Mouse (Mus musculus) MEL (cell line): ENCODE results near the gene Phykpl. TPM values are rescaled to one million over a fixed set of nuclear protein-coding genes. Genes with fewer than 3 reads are reported as not detected.

Source experiments
- DNase-seq: peaks from one replicate; pipeline ENCODE4 v3.0.0; 2011; ENCODE audit warnings: low read depth, low spot score
- H3K27ac ChIP-seq: 2 replicates; pipeline ENCODE4 v1.5.1; 2012; ENCODE audit warnings: low read depth, mild to moderate bottlenecking, control low read depth, low read length, moderate library complexity; ENCODE audit not compliant: control insufficient read depth
- H3K27me3 ChIP-seq, 2 experiments: fragments of 150-350 bp in 1 of 2; sonication (generic) in 1 of 2; 2 replicates each; pipeline ENCODE4 v1.6.1; 2012; ENCODE audit warnings: low read length in 2 of 2, mild to moderate bottlenecking in 2 of 2, improper control_type of control experiment in 1 of 2, moderate library complexity in 1 of 2; ENCODE audit not compliant: insufficient read depth in 2 of 2, control insufficient read depth in 1 of 2
- H3K36me3 ChIP-seq, 2 experiments: 2 replicates each; pipeline ENCODE4 v1.6.1; 2012 to 2014; ENCODE audit warnings: low read length in 2 of 2, improper control_type of control experiment in 1 of 2, inconsistent platforms in 1 of 2, mild to moderate bottlenecking in 1 of 2; ENCODE audit not compliant: insufficient read depth in 2 of 2, control insufficient read depth in 1 of 2
- H3K4me1 ChIP-seq, 2 experiments: fragments of 150-350 bp in 1 of 2; sonication (generic) in 1 of 2; 2 replicates each; pipeline ENCODE4 v1.6.1; 2012; ENCODE audit warnings: low read length in 2 of 2, improper control_type of control experiment in 1 of 2, mild to moderate bottlenecking in 1 of 2; ENCODE audit not compliant: insufficient read depth in 2 of 2, control insufficient read depth in 1 of 2
- H3K4me3 ChIP-seq, 2 experiments: fragments of 150-350 bp in 1 of 2; sonication (generic) in 1 of 2; 2 replicates each; pipeline ENCODE4 v1.5.1; 2012; ENCODE audit warnings: low read depth in 2 of 2, low read length in 2 of 2, mild to moderate bottlenecking in 2 of 2, moderate library complexity in 2 of 2, control low read depth in 1 of 2, improper control_type of control experiment in 1 of 2; ENCODE audit not compliant: control insufficient read depth in 1 of 2, insufficient read depth in 1 of 2
- H3K79me2 ChIP-seq: 2 replicates; pipeline ENCODE4 v1.6.1; 2012; ENCODE audit warnings: mild to moderate bottlenecking, low read length, moderate library complexity; ENCODE audit not compliant: control insufficient read depth, poor library complexity, insufficient read depth
- H3K9ac ChIP-seq: 2 replicates; pipeline ENCODE4 v1.6.1; 2012; ENCODE audit warnings: low read depth, mild to moderate bottlenecking, control low read depth, low read length, moderate library complexity; ENCODE audit not compliant: control insufficient read depth, poor library complexity, severe bottlenecking
- H3K9me3 ChIP-seq: fragments of 150-350 bp; sonication (generic); replicated peaks from 2 replicates; pipeline ENCODE4 v1.6.1; 2012; ENCODE audit warnings: mild to moderate bottlenecking, low read length, improper control_type of control experiment, moderate library complexity; ENCODE audit not compliant: insufficient read depth
- BHLHE40 ChIP-seq: IDR thresholded peaks from 2 replicates; pipeline ENCODE4 v1.6.1; 2012; ENCODE audit warnings: low read depth, mild to moderate bottlenecking, inconsistent platforms, low read length, improper control_type of control experiment, borderline replicate concordance
- CHD1 ChIP-seq: IDR thresholded peaks from 2 replicates; pipeline ENCODE4 v1.6.1; 2012; ENCODE audit warnings: low read depth, mild to moderate bottlenecking, inconsistent platforms, low read length, improper control_type of control experiment
- CTCF ChIP-seq, 3 experiments: IDR thresholded peaks in 2 of 3; conservative IDR thresholded peaks in 1 of 3; 2 replicates each; pipeline ENCODE4 v1.5.1; 2011 to 2012; ENCODE audit warnings: low read length in 3 of 3, low read depth in 2 of 3, mild to moderate bottlenecking in 2 of 3, improper control_type of control experiment in 1 of 3, inconsistent platforms in 1 of 3, mixed read lengths in 1 of 3, moderate library complexity in 1 of 3; ENCODE audit not compliant: control insufficient read depth in 1 of 3, insufficient read depth in 1 of 3, poor library complexity in 1 of 3, severe bottlenecking in 1 of 3
- ELF1 ChIP-seq: IDR thresholded peaks from 2 replicates; pipeline ENCODE4 v1.6.1; 2014; ENCODE audit warnings: low read depth, mild to moderate bottlenecking, inconsistent platforms, low read length, improper control_type of control experiment, moderate library complexity
- ETS1 ChIP-seq: IDR thresholded peaks from 2 replicates; pipeline ENCODE4 v1.6.1; 2012; ENCODE audit warnings: low read depth, mild to moderate bottlenecking, inconsistent platforms, low read length, improper control_type of control experiment, moderate library complexity
- GABPA ChIP-seq: IDR thresholded peaks from 2 replicates; pipeline ENCODE4 v1.6.1; 2012; ENCODE audit warnings: low read depth, mild to moderate bottlenecking, inconsistent platforms, low read length, improper control_type of control experiment, moderate library complexity
- KAT2A ChIP-seq: conservative IDR thresholded peaks from 2 replicates; pipeline ENCODE4 v1.6.1; 2012; ENCODE audit warnings: low read depth, low read length, improper control_type of control experiment, inconsistent platforms
- MAX ChIP-seq: IDR thresholded peaks from 2 replicates; pipeline ENCODE4 v1.6.1; 2011; ENCODE audit warnings: low read length, improper control_type of control experiment
- MAZ ChIP-seq: IDR thresholded peaks from 2 replicates; pipeline ENCODE4 v1.6.1; 2012; ENCODE audit warnings: low read depth, mild to moderate bottlenecking, inconsistent platforms, low read length, improper control_type of control experiment
- MEF2A ChIP-seq: IDR thresholded peaks from 2 replicates; pipeline ENCODE4 v1.6.1; 2014; ENCODE audit warnings: low read depth, mild to moderate bottlenecking, inconsistent platforms, low read length, improper control_type of control experiment; ENCODE audit not compliant: poor library complexity, insufficient replicate concordance, severe bottlenecking; ENCODE audit errors: extremely low read depth
- MXI1 ChIP-seq: IDR thresholded peaks from 2 replicates; pipeline ENCODE4 v1.6.1; 2011; ENCODE audit warnings: mild to moderate bottlenecking, low read depth, low read length, improper control_type of control experiment
- MYC ChIP-seq: IDR thresholded peaks from 2 replicates; pipeline ENCODE4 v1.6.1; 2011; ENCODE audit warnings: low read depth, mild to moderate bottlenecking, low read length, improper control_type of control experiment, moderate library complexity
- NELFE ChIP-seq: IDR thresholded peaks from 2 replicates; pipeline ENCODE4 v1.6.1; 2011; ENCODE audit warnings: low read depth, low read length, improper control_type of control experiment
- POLR2A ChIP-seq, 2 experiments: IDR thresholded peaks; 2 replicates each; pipeline ENCODE4 v1.6.1; 2011 to 2012; ENCODE audit warnings: low read length in 2 of 2, mild to moderate bottlenecking in 2 of 2, control low read depth in 1 of 2, improper control_type of control experiment in 1 of 2, low read depth in 1 of 2, moderate library complexity in 1 of 2; ENCODE audit not compliant: control insufficient read depth in 1 of 2, insufficient read depth in 1 of 2, poor library complexity in 1 of 2
- RAD21 ChIP-seq: IDR thresholded peaks from 2 replicates; pipeline ENCODE4 v1.6.1; 2011; ENCODE audit warnings: mild to moderate bottlenecking, low read depth, low read length, improper control_type of control experiment
- SMC3 ChIP-seq: IDR thresholded peaks from 2 replicates; pipeline ENCODE4 v1.6.1; 2011; ENCODE audit warnings: low read depth, low read length, improper control_type of control experiment
- TAL1 ChIP-seq: IDR thresholded peaks from 2 replicates; pipeline ENCODE4 v1.6.1; 2012; ENCODE audit warnings: mild to moderate bottlenecking, inconsistent platforms, low read length, moderate library complexity, mixed read lengths
- TCF12 ChIP-seq: IDR thresholded peaks from 2 replicates; pipeline ENCODE4 v1.6.1; 2014; ENCODE audit warnings: low read depth, mild to moderate bottlenecking, inconsistent platforms, low read length, improper control_type of control experiment, moderate library complexity
- UBTF ChIP-seq: IDR thresholded peaks from 2 replicates; pipeline ENCODE4 v1.6.1; 2012; ENCODE audit warnings: low read depth, mild to moderate bottlenecking, inconsistent platforms, low read length, improper control_type of control experiment, moderate library complexity, borderline replicate concordance; ENCODE audit not compliant: insufficient read depth
- USF2 ChIP-seq, 2 experiments: IDR thresholded peaks; 2 replicates each; pipeline ENCODE4 v1.6.1; 2011 to 2012; ENCODE audit warnings: improper control_type of control experiment in 2 of 2, low read length in 2 of 2, borderline replicate concordance in 1 of 2, inconsistent platforms in 1 of 2, low read depth in 1 of 2, mild to moderate bottlenecking in 1 of 2; ENCODE audit not compliant: insufficient read depth in 1 of 2
- ZC3H11A ChIP-seq: IDR thresholded peaks from 2 replicates; pipeline ENCODE4 v1.6.1; 2012; ENCODE audit warnings: low read depth, mild to moderate bottlenecking, inconsistent platforms, low read length, improper control_type of control experiment
- ZKSCAN1 ChIP-seq: IDR thresholded peaks from 2 replicates; pipeline ENCODE4 v1.6.1; 2012; ENCODE audit warnings: low read depth, mild to moderate bottlenecking, inconsistent platforms, low read length, improper control_type of control experiment, moderate library complexity
- ZMIZ1 ChIP-seq: IDR thresholded peaks from 2 replicates; pipeline ENCODE4 v1.6.1; 2012; ENCODE audit warnings: low read depth, mild to moderate bottlenecking, inconsistent platforms, low read length, improper control_type of control experiment, moderate library complexity
- polyA plus RNA-seq, 2 experiments: library from polyadenylated mRNA; stranded (reverse) in 1 of 2; unstranded in 1 of 2; fragments of >175 nt in 1 of 2; fragments of >200 nt in 1 of 2; gene quantifications; 2 replicates each; pipeline versions ENCODE4 v1.2.1 to v1.2.4; 2012; ENCODE audit warnings: low replicate concordance in 2 of 2, low read depth in 1 of 2; ENCODE audit not compliant: insufficient read length in 2 of 2, insufficient read depth in 1 of 2, missing spikeins in 1 of 2
- total RNA-seq: library from RNA; depleted of rRNA; stranded (reverse); fragments of 300-350 nt; gene quantifications from 2 replicates; pipeline ENCODE4 v1.2.3, GENCODE M21; 2012

Phykpl gene
- total and polyA plus RNA-seq, 3 experiments: 22.7 to 23.0 TPM; not detected in 1

DNA sequence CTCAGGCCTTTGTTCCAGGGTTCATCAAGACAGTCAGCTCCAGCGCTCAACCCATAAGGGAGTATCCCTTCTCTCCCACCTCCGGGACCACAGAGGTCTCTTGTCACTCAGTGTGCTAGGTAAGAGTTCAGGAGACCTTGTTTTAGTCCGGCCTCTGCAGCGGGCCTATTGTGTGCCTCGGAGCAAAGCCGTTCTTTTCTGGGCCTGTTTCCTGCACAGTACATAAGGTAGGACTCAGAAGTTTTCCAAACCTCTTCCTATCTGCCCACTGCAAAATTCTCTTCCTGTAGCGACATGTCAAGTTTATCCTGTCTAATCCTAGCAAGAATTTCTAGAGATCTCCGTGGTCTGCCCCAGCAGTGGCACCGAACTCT, 513 bp upstream of the Phykpl start:
- H3K36me3 ChIP-seq: peaks cover 6 to 10% of the 10 kb centered on the region in 2 experiments
- peaks cover 21% of the 10 kb centered on the region for H3K79me2 ChIP-seq
- H3K4me3 ChIP-seq: peak overlapping the region; percentile 68 to 81
- H3K4me1 ChIP-seq: peaks cover 0 to 3% of the 10 kb centered on the region in 2 experiments; a peak in 2 of 4 replicates
- TF ChIP-seq ZKSCAN1 (0 out of 2 replicates have a peak, but pooled peaks have one; percentile 52), ELF1 (0 out of 2 replicates have a peak, but pooled peaks have one; percentile 2), MAZ (no peak), TAL1 (no peak), NELFE (no peak), USF2 (IDR thresholded peaks at IDR 0.05; ENCODE audit: borderline replicate concordance in 1 of 2, insufficient read depth in 1 of 2, low read depth in 1 of 2, low read length in 2 of 2) (no peak), ZC3H11A (no peak), UBTF (no peak)
- H3K9me3 ChIP-seq: no peaks in the 10 kb centered on the region
- H3K27me3 ChIP-seq: no peaks in the 10 kb centered on the region
- H3K27ac ChIP-seq: peak overlapping the region; percentile 83
- no peak for DNase-seq
- H3K9ac ChIP-seq: peak overlapping the region; percentile 89

DNA sequence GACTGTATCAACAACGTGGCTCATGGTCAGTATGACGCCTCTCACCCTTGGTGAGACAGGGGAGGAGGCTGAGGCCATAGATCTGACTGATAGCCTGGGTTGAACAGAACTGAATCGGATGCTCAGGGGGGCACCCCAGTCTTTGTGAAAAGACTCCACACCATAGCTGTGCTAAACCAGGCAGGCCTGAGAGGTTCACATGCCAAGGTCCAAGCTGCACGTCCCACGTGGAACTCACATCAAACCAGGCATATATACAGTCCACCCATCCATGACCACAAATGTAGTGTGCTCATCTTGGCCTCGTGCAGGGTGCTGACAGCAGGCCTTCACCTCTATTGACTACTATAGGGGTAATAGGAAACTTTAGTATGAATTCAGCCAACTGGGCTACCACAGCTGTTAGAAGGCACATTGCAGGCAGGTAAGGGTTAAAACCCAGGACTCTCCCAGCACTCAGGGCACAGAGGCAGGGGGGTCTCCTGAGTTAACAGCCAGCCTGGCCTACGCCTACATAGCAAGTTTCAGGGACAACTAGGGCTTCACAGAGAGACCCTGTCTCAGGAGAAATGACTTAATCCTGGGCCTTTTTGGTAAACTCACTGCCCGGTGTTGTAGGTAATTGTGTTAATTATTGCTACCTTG, 1.2 kb downstream of the Phykpl start:
- peak; percentile 35 for DNase-seq
- Histone ChIP-seq H3K79me2 (peaks cover 21% of the 10 kb centered on the region), H3K4me3 (peak overlapping the region; percentile 75 to 81), H3K27ac (peak overlapping the region; percentile 36), H3K36me3 (peaks cover 6 to 20% of the 10 kb centered on the region in 2 experiments), H3K9me3 (no peaks in the 10 kb centered on the region), H3K27me3 (no peaks in the 10 kb centered on the region), H3K4me1 (peaks cover 0 to 3% of the 10 kb centered on the region in 2 experiments; a peak in 2 of 4 replicates), H3K9ac (peak overlapping the region; percentile 84)
- TF ChIP-seq SMC3 (0 out of 2 replicates have a peak, but pooled peaks have one; percentile 4), KAT2A (no peak), NELFE (peak; percentile 24; the same call in 1 of the 2 replicates), ZMIZ1 (peak; percentile 78; the same call in 1 of the 2 replicates), MYC (no peak), POLR2A (IDR thresholded peaks at IDR 0.05; ENCODE audit: control insufficient read depth in 1 of 2, insufficient read depth in 1 of 2, low read depth in 1 of 2, low read length in 2 of 2, poor library complexity in 1 of 2) (no peak; a peak in 1 of 4 replicates)

DNA sequence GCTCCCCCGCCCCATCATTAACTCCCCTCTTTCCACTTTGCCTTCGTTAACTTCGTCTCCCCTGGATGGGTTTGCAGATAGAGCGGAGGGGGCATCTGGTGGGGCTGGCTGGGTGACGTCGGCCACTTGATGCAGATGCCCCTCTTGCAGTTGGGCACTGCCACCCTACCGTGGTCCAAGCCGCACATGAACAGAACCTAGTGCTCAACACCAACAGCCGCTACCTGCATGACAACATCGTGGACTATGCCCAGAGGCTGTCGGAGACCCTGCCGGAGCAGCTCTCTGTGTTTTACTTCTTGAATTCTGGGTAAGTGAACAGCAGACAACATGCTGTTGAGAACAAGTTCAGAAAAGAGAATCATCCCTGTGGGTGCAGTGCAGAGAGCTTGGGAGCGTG, 1.9 kb downstream of the Phykpl start:
- H3K9me3 ChIP-seq: no peaks in the 10 kb centered on the region
- H3K27ac ChIP-seq: no peak overlapping the region
- DNase-seq: no peak
- H3K27me3 ChIP-seq: no peaks in the 10 kb centered on the region
- no peak overlapping the region for H3K4me3 ChIP-seq
- peaks cover 6 to 22% of the 10 kb centered on the region in 2 experiments for H3K36me3 ChIP-seq
- H3K9ac ChIP-seq: no peak overlapping the region
- H3K4me1 ChIP-seq: peaks cover 0 to 3% of the 10 kb centered on the region in 2 experiments; a peak in 2 of 4 replicates
- H3K79me2 ChIP-seq: peaks cover 21% of the 10 kb centered on the region
- no peak for TF ChIP-seq ETS1
- TF ChIP-seq KAT2A: no peak
- TF ChIP-seq RAD21: no peak
- peak; percentile 8; the same call in 1 of the 2 replicates for TF ChIP-seq ZMIZ1
- TF ChIP-seq TCF12: no peak
- TF ChIP-seq CTCF (IDR thresholded peaks at IDR 0.05 in 2 of 3, conservative IDR thresholded peaks at IDR 0.05 in 1 of 3; ENCODE audit: control insufficient read depth in 1 of 3, insufficient read depth in 1 of 3, low read depth in 2 of 3, low read length in 3 of 3, poor library complexity in 1 of 3, severe bottlenecking in 1 of 3): no peak
- TF ChIP-seq MAX: no peak
- TF ChIP-seq MXI1: no peak
- TF ChIP-seq USF2 (IDR thresholded peaks at IDR 0.05; ENCODE audit: borderline replicate concordance in 1 of 2, insufficient read depth in 1 of 2, low read depth in 1 of 2, low read length in 2 of 2): no peak
- TF ChIP-seq CHD1: no peak
- TF ChIP-seq BHLHE40: no peak
- TF ChIP-seq GABPA: no peak
- no peak for TF ChIP-seq MEF2A
- no peak for TF ChIP-seq ELF1
- TF ChIP-seq ZC3H11A: no peak
